Comparison of ENCODE assay signal across 25 mouse cellular contexts in the genomic region with DNA sequence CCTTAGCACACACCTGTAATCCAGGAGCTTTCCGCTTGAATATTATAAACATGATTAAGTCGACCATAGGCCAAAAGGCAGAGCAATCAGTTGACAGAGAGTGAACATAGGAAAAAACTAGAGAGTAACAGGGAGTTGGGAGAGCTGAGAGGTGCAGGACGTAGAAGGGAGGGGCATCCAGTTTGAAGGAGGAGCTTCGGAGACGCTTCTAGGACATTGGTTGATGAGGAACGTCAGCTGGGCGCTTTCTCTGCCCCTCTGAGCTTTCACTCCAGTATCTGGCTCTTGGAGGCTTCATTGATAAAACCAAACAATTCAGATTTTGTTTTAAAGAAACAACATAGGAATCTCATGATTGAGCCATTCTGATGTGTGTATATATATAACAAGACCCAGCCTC.
"Had no signal": no experiment of that assay in that cellular context is flagged by ENCODE, and none has a peak within 500 bp of the region (broad histone marks: within the 10 kb centered on the region; RNA-seq: fewer than 3 reads in every experiment).

No protein-coding gene starts in this region.

- H3K9ac ChIP-seq: heart, embryonic 13.5 days; heart, embryonic 15.5 days; hindbrain, embryonic 13.5 days; hindbrain, embryonic 15.5 days; kidney, embryonic 15.5 days; limb, embryonic 13.5 days; limb, embryonic 15.5 days; liver, embryonic 12.5 days had no signal

- H3K27ac ChIP-seq: heart, adult 2 months; heart, embryonic 13.5 days; heart, embryonic 15.5 days; hindbrain, embryonic 13.5 days; hindbrain, embryonic 15.5 days; hindbrain, postnatal 0 days; kidney, embryonic 15.5 days; kidney, postnatal 0 days; limb, embryonic 13.5 days; limb, embryonic 15.5 days; liver, embryonic 12.5 days had no signal

- H3K4me3 ChIP-seq: heart, adult 2 months; heart, embryonic 13.5 days; heart, embryonic 15.5 days; hindbrain, embryonic 13.5 days; hindbrain, embryonic 15.5 days; kidney, embryonic 15.5 days; limb, embryonic 13.5 days; limb, embryonic 15.5 days; liver, embryonic 12.5 days had no signal

- H3K27me3 ChIP-seq: heart, embryonic 13.5 days; heart, embryonic 15.5 days; hindbrain, embryonic 13.5 days; hindbrain, embryonic 15.5 days; kidney, embryonic 15.5 days; limb, embryonic 13.5 days; limb, embryonic 15.5 days; liver, embryonic 12.5 days had no signal

- H3K9me3 ChIP-seq: heart, embryonic 13.5 days; heart, embryonic 15.5 days; hindbrain, embryonic 13.5 days; hindbrain, embryonic 15.5 days; kidney, embryonic 15.5 days; limb, embryonic 13.5 days; limb, embryonic 15.5 days; liver, embryonic 12.5 days had no signal

- ATAC-seq: hindbrain, postnatal 0 days; intestine, embryonic 16.5 days; liver, embryonic 12.5 days had no signal

- DNase-seq: gastrocnemius, postnatal 14 days; gastrocnemius, postnatal 36 days; heart, adult 11 months; heart, adult 2 months; heart, postnatal 14 days; heart, postnatal 36 days; kidney, adult 11 months; kidney, adult 2 months; kidney, adult 9 months; kidney, postnatal 14 days; kidney, postnatal 36 days; layer of hippocampus, adult 9-11 months; layer of hippocampus, postnatal 36 days; left cerebral cortex, postnatal 4 days had no signal
